Mouse (Mus musculus) heart, postnatal 14 days (tissue): ENCODE measurements around the gene Lrrc8c. TPM values are rescaled to one million over a fixed set of nuclear protein-coding genes. Genes with fewer than 3 reads are reported as not detected.

Source experiments
- DNase-seq, 2 experiments: peaks; one replicate each; pipeline ENCODE4 v3.0.0; 2021 to 2022
- intact Hi-C: fragments of 180-260 bp; cut with DNase I; formaldehyde crosslinking; loops from one replicate; pipeline ENCODE4 v1.15.1; 2025
- total RNA-seq, 2 experiments: library from RNA; stranded (reverse); gene quantifications; 2 replicates each; pipeline ENCODE4 v1.2.3; 2021

The Lrrc8c gene
- total RNA-seq, 2 experiments from 2014 or later: 45.8 to 51.7 TPM

DNA sequence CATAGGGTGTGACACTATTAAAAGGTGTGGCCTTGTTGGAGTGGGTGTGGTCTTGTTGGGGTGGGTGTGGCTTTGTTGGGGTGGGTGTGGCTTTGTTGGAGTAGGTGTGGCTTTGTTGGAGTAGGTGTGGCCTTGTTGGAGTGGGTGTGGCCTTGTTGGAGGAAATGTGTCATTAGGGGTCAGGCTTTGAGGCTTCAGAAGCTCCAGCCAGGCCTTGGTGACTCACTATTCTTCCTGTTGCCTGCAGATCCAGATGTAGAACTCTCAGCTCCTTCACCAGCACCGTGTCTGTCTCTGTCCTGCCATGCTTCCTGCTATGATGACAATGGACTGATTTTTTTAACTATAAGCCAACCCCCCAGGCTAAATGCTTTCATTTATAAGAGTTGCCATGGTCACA, 19.8 kb upstream of the Lrrc8c start:
- intact Hi-C loops: loop anchor here (5.0 kb wide), 1 partner anchor 373 kb away; no protein-coding TSS in a partner anchor
- no peak for DNase-seq

DNA sequence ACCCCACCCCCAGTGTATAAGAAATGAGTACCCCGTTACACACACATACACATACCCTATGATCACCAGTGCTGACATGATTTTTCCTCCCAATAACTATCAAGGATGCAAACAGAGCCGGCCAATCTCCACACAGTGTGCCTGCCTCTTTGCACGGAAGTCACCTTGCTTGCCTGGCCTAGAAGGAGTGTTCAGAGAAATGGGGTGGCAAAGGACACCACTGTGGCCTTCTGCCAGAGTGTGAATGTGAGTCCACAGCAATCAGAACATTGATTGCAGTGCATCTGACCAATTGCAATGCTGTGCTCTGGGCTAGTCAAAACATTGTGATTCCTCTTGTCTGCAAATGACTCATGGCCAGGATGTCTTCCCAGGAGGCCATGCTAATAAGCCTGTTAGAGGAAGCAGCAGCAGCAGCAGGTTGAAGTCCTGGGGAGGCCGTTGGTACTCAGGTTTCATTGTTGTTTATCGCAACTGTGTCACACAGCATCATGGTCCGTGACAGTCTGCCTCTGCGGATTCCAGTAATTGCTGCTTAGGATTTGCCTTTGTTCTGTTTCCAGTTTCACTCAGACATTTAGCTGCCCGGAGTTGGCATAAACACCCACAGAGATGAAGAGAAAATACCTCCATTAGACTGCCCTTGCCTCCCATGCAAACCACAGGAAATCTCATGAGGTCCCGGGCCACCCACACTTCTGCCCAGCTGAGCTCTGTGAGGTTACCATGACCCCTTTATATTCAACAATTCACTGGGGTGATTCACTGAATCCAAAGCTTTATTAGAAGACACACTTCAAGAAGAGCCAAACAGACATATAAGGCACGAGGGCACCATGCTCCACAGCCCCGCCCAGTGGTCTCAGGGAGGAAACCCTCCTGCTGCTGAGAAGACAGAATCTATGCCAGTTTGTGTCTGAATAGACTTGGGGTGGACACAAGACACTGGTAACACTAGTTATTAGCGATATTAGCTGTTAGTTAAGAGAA, 18.8 kb upstream of the Lrrc8c start:
- intact Hi-C loops: no loop called here

DNA sequence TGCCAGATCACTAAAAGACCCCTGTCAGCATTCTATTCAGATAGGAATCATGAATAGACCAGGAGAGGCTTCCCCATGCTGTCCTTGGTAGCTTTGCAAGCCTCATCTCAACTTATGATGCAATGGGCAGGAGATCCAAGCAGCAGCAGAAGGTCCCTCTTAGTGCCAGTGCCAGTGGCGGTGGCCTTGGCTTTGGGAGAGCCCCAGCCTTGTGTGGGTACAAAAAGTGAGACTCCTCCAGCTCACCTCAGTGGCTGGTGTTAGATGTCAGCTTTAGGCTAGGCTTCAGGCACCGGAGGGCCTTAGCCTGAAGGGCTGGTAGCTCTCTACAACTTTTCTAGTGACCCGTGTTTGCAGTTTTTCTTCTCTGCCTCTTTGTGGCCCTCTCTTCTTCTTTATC, 18.1 kb upstream of the Lrrc8c start:
- no peak for DNase-seq
- intact Hi-C loops: no loop called here

More for the DNA sequence above, 18.8 kb upstream of the Lrrc8c start:
- DNase-seq: no peak

DNA sequence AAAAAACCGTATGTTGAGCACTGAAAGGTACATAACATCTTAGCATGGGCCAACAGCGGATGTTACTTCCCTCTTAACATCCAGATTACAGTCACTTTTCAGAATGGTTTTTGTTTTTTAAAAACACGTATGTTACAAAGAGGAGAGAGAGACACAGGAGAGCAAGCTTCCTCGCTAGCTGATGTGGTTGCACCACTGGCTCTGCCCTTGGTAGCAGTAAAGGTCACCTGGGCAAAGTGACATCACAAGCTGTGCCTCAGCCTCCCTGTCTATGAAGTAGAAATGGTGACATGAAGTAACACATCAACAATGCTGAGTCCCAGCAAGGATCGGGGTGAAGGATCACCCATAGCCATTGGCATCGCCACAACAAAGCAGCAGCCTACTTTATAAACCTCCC, 10.4 kb upstream of the Lrrc8c start:
- intact Hi-C loops: no loop called here
- no peak for DNase-seq

DNA sequence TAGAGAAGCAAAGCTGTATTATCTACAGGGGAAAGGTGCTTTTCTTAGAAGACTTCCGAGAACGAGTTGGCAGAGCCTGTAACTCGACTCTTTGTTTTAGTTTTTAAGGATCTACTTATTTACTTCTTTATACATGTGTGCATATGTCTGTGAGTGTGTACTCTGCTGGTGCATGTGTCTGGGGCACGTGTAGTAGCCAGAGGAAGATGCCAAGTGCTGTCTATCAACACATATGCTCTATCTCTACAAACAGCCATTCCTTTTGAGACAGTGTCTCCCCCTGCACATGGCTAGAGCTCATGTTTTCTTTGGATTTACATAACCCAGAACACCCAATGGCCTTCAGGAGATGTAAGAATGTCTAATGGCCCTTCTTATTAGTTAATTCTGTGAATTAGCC, 6.9 kb upstream of the Lrrc8c start:
- DNase-seq: no peak
- intact Hi-C loops: no loop called here

DNA sequence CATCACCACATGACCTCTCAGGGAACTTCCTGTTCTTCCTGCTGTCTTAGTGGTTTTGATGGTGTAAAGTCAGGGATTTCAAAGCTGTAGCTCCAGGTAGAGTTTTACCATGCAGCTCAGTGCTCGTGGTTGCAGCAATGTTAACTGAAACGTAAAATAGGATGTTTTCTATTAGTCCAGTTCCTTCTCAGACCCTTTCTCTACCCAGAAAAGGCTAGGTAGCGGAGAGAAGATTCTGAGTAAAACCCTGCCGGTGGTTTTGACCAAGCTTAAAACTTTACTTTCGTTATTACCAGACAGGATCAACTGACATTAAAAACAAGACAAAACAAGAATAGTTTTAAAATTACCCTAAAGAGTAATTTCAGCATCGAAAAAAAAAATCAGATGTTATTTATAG, 3.7 kb upstream of the Lrrc8c start:
- DNase-seq: no peak
- intact Hi-C loops: loop anchor here (5.0 kb wide), 2 partner anchors 108 to 357 kb away; no protein-coding TSS in a partner anchor

DNA sequence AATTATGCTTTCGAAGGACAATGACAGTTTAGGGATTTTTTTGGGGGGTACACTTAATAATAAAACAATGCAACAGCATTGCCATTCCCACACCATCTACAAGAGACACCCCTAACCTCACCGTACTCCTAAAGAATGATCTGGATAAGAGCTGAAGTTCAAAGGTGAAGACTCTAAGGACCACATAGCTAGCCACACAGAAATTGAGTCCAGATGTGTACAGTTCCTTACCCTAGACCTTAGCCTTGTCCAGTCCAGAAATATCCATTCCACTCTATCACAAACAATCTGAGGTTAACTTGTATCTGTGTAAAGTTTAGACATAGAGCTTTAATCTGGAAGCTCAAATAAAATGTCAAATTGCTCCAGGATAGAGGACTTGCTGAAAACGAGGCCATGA, 2.9 kb upstream of the Lrrc8c start:
- DNase-seq: no peak
- intact Hi-C loops: loop anchor here (5.0 kb wide), 2 partner anchors 109 to 356 kb away; no protein-coding TSS in a partner anchor

DNA sequence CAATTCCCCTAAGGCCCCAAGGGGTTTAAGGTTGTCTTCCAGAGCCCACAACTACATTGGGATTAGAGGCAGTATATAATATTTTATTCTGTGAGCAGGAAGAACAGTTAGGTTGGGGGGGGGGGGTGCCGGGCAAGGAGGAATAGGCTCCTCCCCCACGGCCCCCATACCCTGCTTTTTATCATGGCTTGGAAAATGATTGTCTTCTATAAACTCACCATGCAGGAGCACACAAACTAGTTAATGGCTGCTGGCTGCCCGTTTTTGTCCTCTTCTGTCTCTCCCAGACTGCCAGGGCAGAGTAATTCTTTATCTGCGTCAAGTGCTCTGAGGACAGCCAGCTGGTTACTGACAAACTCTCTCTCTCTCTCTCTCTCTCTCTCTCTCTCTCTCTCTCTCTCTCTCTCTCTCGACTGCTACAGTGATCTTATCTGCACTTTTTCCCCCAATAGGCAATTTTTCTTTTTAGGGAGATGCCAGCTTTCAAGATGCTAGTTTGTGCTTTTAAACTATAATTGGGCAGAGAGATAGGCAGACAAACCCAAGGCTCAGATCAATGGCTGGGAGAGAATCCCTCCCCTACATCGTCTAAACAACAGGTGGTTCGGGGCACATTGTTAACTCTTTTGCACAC, 1.1 kb upstream of the Lrrc8c start:
- peak; percentile 12 to 29 for DNase-seq
- intact Hi-C loops: loop anchor here (5.0 kb wide), 2 partner anchors 111 to 354 kb away; no protein-coding TSS in a partner anchor

DNA sequence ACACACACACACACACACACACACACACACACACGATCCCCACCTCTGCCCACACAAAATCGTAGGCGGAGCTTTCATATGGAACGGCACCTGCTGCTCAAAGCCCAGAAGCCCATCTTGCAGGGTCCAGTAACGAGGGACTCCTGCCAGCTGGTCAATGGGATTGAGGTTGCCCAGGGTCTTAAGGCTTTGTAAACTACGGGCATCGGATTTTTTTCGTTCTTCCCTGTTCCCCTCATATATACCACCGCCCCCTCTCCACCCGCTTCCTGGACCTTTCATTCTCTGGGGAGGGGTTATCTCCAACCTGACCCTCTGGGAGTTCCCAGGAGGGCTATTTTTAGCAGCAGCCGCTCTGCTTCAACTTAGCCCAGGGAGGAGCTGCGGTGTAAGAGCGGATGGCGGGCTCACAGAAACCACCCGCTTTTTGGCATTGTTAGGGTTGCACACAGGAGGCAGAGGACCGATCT, 527 bp upstream of the Lrrc8c start:
- no peak for DNase-seq

DNA sequence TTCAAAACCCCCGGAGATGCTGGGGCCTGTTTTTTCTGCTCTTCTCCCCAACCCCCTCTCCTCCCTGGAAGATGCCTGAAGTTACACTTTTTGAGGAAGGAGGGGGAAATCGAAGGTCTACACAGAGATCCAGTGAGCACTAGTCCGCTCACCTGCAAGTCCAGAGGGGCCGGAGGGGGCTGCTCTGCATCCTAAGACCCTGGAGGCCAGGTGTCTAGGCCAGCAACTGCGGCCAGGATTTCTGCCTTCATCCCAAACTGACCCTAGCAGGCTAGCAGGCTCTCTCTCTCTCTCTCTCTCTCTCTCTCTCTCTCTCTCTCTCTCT, 750 bp downstream of the Lrrc8c start:
- intact Hi-C loops: loop anchor here (1.0 to 5.0 kb wide), 3 partner anchors 113 to 352 kb away; no protein-coding TSS in a partner anchor
- peak in 1 of 2 experiments; percentile 21 for DNase-seq

More for the DNA sequence above, 527 bp upstream of the Lrrc8c start:
- intact Hi-C loops: loop anchor here (1.0 to 5.0 kb wide), 3 partner anchors 111 to 354 kb away; no protein-coding TSS in a partner anchor

DNA sequence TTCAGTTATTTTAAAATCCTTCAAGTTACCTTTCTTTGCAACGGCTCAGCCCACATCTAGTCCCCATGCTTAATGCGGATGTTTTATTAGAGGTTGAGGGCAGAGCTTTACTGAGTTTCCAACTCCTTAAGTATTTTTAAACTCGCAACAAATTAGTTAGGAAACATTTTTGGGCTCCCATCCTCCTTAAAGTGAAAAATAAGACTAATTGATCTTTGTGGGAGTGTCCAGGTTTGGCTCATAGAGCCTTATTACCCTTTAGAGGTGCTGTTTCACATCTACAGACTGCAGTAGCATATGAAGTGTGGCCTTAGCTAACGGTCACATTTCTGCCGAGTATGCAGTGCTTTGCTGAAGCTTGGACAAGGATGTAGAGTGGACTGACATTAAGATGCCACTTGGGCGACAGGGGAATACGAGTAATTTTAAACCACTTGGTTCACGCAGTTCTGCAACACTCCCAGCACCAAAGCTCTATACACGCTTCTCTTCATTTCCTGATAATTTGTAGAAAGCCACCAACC, 1.3 kb downstream of the Lrrc8c start:
- intact Hi-C loops: no loop called here
- no peak for DNase-seq

DNA sequence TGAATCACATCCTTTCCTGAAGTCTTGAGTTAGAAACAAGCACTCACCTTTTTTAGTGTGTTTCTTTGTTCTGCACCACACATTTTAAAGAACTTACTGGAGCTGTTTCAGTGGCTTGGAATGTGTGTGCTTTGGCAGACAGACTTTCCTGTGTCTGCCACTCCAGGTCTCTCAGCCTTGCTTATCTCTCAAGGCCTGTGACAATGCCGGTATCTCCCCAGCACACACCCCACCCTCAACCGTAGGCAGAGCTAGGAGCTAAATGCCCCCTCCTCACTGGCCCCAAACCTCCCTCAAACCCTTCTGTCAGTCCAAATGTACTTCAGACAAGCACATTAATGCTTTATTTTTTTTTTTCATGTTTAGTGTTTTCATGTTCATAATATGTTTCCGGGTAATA, 4.3 kb downstream of the Lrrc8c start:
- intact Hi-C loops: loop anchor here (2.0 kb wide), 1 partner anchor 59 kb away; no protein-coding TSS in a partner anchor
- no peak for DNase-seq

DNA sequence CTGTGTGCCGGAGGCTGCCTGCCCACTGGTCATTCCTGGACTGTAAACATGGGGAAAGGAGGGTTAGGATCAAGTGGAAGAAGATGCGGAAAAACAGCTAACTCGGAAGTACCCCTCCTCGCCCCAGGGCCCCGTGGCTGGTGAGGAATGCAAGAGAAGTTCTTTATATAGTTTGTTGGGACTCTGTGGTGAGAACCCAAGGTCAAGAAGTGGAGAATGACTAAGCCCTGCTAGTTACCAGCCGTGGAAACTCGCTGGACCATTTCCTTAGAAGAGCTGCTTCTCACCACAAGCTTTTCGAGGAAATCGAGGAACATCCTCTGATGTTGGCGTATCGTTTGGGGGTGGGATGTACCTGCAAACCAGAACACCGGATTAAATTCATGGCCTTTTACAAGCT, 5.8 kb downstream of the Lrrc8c start:
- intact Hi-C loops: no loop called here
- no peak for DNase-seq

DNA sequence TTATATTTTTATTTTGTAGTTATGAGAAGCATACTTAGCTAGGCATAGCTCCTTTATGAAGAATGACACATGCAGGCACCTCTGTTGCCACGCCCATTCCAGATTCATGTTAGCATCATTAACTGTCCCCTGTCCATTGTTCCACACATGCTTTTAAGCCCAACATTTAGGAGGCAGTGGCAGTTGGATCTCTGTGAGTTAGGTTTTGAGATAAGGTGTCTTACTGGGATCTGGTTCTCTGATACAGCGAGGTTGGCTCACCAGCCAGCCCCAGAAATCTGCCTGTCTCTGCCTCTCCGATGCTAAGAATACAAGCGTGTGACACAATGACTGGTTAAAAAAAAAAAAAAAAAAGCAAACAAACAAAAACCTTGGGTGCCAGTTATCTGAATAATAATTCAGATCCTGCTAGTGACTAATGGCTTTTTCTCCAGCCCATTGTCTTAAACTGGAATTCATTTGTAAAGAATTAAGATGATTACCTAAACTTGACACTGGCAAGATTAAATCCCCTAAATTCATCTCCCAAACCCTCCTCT, 7.0 kb downstream of the Lrrc8c start:
- intact Hi-C loops: no loop called here
- DNase-seq: no peak

DNA sequence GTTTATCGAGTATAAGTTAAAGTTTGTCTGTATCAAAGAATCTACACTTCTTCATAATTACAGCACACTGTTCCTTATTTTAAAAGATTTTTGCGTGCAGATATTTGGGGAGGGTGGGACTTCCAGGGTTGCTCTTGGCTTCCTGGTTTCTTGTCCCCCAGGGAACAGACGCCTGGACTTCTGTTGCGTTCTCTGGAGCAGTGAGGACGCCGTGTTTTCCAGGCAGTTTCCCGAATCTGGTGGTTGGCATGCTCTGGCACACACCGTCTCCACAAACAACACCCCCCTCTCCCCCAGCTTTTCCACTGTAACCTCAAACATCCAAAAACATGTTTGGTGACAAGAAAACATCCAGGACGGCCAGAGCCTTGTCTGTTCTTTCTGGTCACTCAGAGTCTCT, 7.6 kb downstream of the Lrrc8c start:
- peak in 1 of 2 experiments; percentile 20 for DNase-seq
- intact Hi-C loops: no loop called here

DNA sequence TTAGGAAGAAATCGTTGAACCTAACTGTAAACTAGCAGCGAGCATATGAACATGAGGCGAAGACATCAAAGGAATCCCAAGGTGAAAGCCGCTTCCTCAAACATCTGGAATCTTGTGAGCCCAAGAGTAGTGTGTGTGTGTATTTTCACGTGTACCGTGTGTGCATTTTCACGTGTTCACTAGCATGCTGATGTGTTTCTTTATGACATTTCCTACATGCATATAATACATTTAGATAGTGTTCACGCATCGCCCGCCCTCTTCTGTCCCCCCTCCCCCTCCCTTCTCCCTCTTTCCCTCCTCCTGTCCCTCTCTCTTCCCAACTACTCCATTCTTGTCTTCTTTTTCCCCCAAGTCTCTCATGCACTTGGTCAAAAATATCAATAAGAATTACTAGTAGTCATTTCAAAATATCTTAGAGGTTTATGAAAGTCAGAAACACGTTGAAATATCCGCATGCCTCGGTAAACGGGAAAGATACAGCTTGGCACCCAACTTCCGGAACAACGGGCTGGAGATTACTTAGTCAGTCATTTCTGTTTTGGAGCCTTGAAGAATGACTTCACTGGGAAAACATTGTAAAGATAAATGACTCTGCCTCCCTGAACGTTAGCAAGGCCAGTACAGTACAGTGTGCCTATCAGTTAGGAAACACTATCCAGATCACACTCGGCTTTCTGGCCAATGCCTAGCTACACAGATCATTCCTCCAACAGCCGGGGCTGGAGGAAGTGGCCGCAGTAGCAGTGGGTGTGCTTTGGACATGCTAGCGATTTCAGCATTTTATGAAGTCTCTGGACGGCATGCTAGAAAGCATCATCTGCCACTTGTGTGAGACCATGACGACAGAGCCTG, 8.5 kb downstream of the Lrrc8c start:
- intact Hi-C loops: no loop called here
- DNase-seq: peak; percentile 34 to 42

DNA sequence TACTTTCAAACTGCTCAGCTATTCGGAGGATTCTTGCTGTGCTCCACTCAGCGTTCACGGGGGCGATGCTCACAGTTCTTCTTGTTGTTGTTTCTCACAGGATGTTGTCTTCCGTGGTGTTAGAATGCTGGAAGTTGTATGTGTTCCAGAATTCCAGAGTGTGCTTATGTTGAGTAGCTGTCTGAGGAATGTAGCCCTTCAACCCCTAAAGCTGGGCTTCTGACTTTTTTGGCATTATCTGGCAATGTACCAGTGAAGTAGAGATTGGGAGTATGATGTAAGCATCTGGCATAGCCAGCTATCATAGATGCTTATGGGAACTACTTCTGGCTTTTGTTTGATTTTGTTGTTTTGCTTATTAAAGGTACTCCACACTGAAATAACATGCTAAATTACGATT, 11.4 kb downstream of the Lrrc8c start:
- intact Hi-C loops: no loop called here
- no peak for DNase-seq

DNA sequence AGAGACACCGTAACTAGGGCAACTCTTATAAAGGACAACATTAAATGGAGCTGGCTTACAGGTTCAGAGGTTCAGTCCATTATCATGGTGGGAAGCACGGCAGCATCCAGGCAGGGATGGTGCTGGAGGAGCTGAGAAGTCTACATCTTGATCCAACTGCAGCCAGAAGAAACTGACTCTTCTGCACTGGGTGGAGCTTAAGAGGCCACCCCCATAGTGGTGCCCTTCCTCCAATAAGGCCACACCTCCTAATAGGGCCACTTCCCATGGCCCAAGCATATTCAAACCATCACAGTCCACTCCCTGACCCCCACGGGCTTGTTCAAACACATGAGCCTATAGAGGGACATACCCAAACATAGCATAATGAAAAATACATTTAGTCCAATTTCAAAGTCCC, 16.0 kb downstream of the Lrrc8c start:
- intact Hi-C loops: no loop called here
- DNase-seq: no peak

DNA sequence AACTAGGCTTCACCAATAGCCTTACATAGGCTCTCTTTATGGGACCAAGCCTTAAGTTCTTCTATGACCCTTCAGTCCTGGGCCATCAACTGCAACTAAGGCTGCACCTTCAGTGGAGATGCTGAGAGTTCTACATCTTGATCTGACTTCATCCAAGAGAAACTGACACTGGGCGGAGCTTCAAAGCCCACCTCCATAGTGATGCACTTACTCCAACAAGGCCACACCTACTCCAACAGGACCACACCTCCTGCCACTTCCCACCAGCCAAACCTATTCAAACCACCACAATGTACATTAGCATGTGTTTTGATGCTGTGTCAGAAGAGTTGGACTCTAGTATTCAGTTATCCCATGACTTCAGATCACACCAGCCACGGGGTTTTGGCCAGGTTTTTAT, 17.0 kb downstream of the Lrrc8c start:
- no peak for DNase-seq
- intact Hi-C loops: no loop called here
